Mouse (Mus musculus) kidney, embryonic 16.5 days (tissue): Measurements from ENCODE around the gene Bean1. TPM values are rescaled to one million over a fixed set of nuclear protein-coding genes. Genes with fewer than 3 reads are reported as not detected.

Experiments
- ATAC-seq: fragments of 200-750 bp; cut with Nextera tagmentation; 2 replicates; pipeline ENCODE4 v1.8.0; 2017; ENCODE audit warnings: moderate TSS enrichment; ENCODE audit not compliant: low FRiP score, low TSS enrichment
- H3K27ac ChIP-seq: fragments of 300-500 bp; sonication (generic); 2 replicates; pipeline ENCODE4 v1.5.1; 2014; ENCODE audit warnings: low read length
- H3K27me3 ChIP-seq: fragments of 300-500 bp; sonication (generic); 2 replicates; pipeline ENCODE4 v1.6.1; 2014; ENCODE audit warnings: low read length, control low read depth, mixed read lengths; ENCODE audit not compliant: insufficient read depth
- H3K36me3 ChIP-seq: fragments of 300-500 bp; sonication (generic); 2 replicates; pipeline ENCODE4 v1.6.1; 2014; ENCODE audit warnings: low read length, control low read depth, mixed read lengths; ENCODE audit not compliant: insufficient read depth
- H3K4me1 ChIP-seq: fragments of 300-500 bp; sonication (generic); 2 replicates; pipeline ENCODE4 v1.6.1; 2014; ENCODE audit warnings: low read length, control low read depth, mixed read lengths; ENCODE audit not compliant: insufficient read depth
- H3K4me2 ChIP-seq: fragments of 300-500 bp; sonication (generic); replicated peaks from 2 replicates; pipeline ENCODE4 v1.6.1; 2014; ENCODE audit warnings: low read depth, low read length
- H3K4me3 ChIP-seq: fragments of 300-500 bp; sonication (generic); 2 replicates; pipeline ENCODE4 v1.5.1; 2014; ENCODE audit warnings: mild to moderate bottlenecking, low read length
- H3K9ac ChIP-seq: fragments of 300-500 bp; sonication (generic); replicated peaks from 2 replicates; pipeline ENCODE4 v1.6.1; 2014; ENCODE audit warnings: low read length
- H3K9me3 ChIP-seq: fragments of 300-500 bp; sonication (generic); 2 replicates; pipeline ENCODE4 v1.6.1; 2016; ENCODE audit warnings: low read length, control low read depth
- WGBS: fragments of 180-500 bp; shearing (Covaris S2); extraction: QIAGEN DNeasy Blood & Tissue Kit; methylation state at CpG from one replicate; pipeline ENCODE4 v1.1.7; 2014; 5-methylcytosine and 5-hydroxymethylcytosine counted together
- polyA plus RNA-seq: library from polyadenylated mRNA; unstranded; fragments of >200 nt; fragmentation: Nextera tagmentation; extraction: Ambion mirVana; gene quantifications from 2 replicates; pipeline ENCODE4 v1.2.1, GENCODE M21; 2015

Gene Bean1
- polyA plus RNA-seq, 1 experiment from 2014 or later = 2.5 TPM

- Histone ChIP-seq H3K4me1 (no peaks in the 10 kb centered on the region), H3K27me3 (no peaks in the 10 kb centered on the region), H3K4me3 (no peak overlapping the region), H3K36me3 (peaks cover 74% of the 10 kb centered on the region), H3K9me3 (no peaks in the 10 kb centered on the region), H3K4me2 (no peak overlapping the region), H3K9ac (no peak overlapping the region), H3K27ac (no peak overlapping the region)
- ATAC-seq = no peak
- 93% methylated on average over 4 of the region's 4 CpGs for WGBS
Measured at GRCm38 (mm10) chr8:104232039-104232438, 61.8 kb downstream of the Bean1 start.

- H3K4me2 ChIP-seq = no peak overlapping the region
- H3K9ac ChIP-seq = no peak overlapping the region
- no peak overlapping the region for H3K4me3 ChIP-seq
- H3K36me3 ChIP-seq = peaks cover 67% of the 10 kb centered on the region
- no peaks in the 10 kb centered on the region for H3K27me3 ChIP-seq
- 96% methylated on average over 5 of the region's 5 CpGs for WGBS
- no peaks in the 10 kb centered on the region for H3K4me1 ChIP-seq
- H3K9me3 ChIP-seq = no peaks in the 10 kb centered on the region
- no peak overlapping the region for H3K27ac ChIP-seq
- ATAC-seq = no peak
Measured at GRCm38 (mm10) chr8:104232919-104233318, 62.7 kb downstream of the Bean1 start.

- no peaks in the 10 kb centered on the region for H3K27me3 ChIP-seq
- no peak overlapping the region for H3K9ac ChIP-seq
- ATAC-seq = peak; percentile 57
- no peaks in the 10 kb centered on the region for H3K9me3 ChIP-seq
- peaks cover 60% of the 10 kb centered on the region for H3K36me3 ChIP-seq
- H3K4me3 ChIP-seq = no peak overlapping the region
- H3K4me1 ChIP-seq = no peaks in the 10 kb centered on the region
- 50% methylated on average over 6 of the region's 6 CpGs for WGBS
- H3K27ac ChIP-seq = no peak overlapping the region
- H3K4me2 ChIP-seq = no peak overlapping the region
Measured at GRCm38 (mm10) chr8:104234573-104234972, 64.3 kb downstream of the Bean1 start.

- Histone ChIP-seq H3K9ac (no peak overlapping the region), H3K36me3 (peaks cover 53% of the 10 kb centered on the region), H3K4me2 (no peak overlapping the region), H3K27me3 (no peaks in the 10 kb centered on the region), H3K4me1 (no peaks in the 10 kb centered on the region), H3K27ac (no peak overlapping the region), H3K9me3 (no peaks in the 10 kb centered on the region), H3K4me3 (no peak overlapping the region)
- no peak for ATAC-seq
- 87% methylated on average over 10 of the region's 10 CpGs for WGBS
Measured at GRCm38 (mm10) chr8:104239418-104239861, 69.2 kb downstream of the Bean1 start.

- Histone ChIP-seq H3K36me3 (peaks cover 40% of the 10 kb centered on the region), H3K9me3 (no peaks in the 10 kb centered on the region), H3K27me3 (no peaks in the 10 kb centered on the region), H3K4me1 (peaks cover 11% of the 10 kb centered on the region), H3K4me3 (no peak overlapping the region), H3K27ac (no peak overlapping the region), H3K9ac (no peak overlapping the region), H3K4me2 (no peak overlapping the region)
- ATAC-seq = no peak
- 67% methylated on average over 12 of the region's 12 CpGs for WGBS
Measured at GRCm38 (mm10) chr8:104242038-104242644, 71.9 kb downstream of the Bean1 start.

- H3K4me2 ChIP-seq = no peak overlapping the region
- 79% methylated on average over 4 of the region's 4 CpGs for WGBS
Measured at GRCm38 (mm10) chr8:104246621-104247020, 76.4 kb downstream of the Bean1 start.

GRCm38 (mm10) chr8:104247054-104247907, 77.0 kb downstream of the Bean1 start:
- H3K4me1 ChIP-seq = peaks cover 27% of the 10 kb centered on the region
- peak overlapping the region; percentile 98 for H3K4me3 ChIP-seq
- WGBS = 55% methylated on average over 22 of the region's 22 CpGs
- no peak for ATAC-seq
- no peak overlapping the region for H3K27ac ChIP-seq
- peak overlapping the region; percentile 86 for H3K9ac ChIP-seq
- peak overlapping the region; percentile 84 for H3K4me2 ChIP-seq
- no peaks in the 10 kb centered on the region for H3K9me3 ChIP-seq
- H3K27me3 ChIP-seq = no peaks in the 10 kb centered on the region
- H3K36me3 ChIP-seq = peaks cover 11% of the 10 kb centered on the region

More at GRCm38 (mm10) chr8:104246621-104247020, 76.4 kb downstream of the Bean1 start:
- Histone ChIP-seq H3K4me3 (no peak overlapping the region), H3K27me3 (no peaks in the 10 kb centered on the region), H3K36me3 (peaks cover 15% of the 10 kb centered on the region), H3K4me1 (peaks cover 21% of the 10 kb centered on the region), H3K9me3 (no peaks in the 10 kb centered on the region), H3K9ac (no peak overlapping the region), H3K27ac (no peak overlapping the region)
- no peak for ATAC-seq

- H3K9me3 ChIP-seq = no peaks in the 10 kb centered on the region
- peak; percentile 7; the same call in 1 of the 2 replicates for ATAC-seq
- peaks cover 5% of the 10 kb centered on the region for H3K36me3 ChIP-seq
- no peaks in the 10 kb centered on the region for H3K27me3 ChIP-seq
- H3K4me2 ChIP-seq = peak overlapping the region; percentile 84
- WGBS = 3% methylated on average over 11 of the region's 11 CpGs
- H3K4me3 ChIP-seq = peak overlapping the region; percentile 98
- H3K4me1 ChIP-seq = peaks cover 27% of the 10 kb centered on the region
- H3K27ac ChIP-seq = 0 out of 2 replicates have a peak overlapping the region, but pooled peaks have one; percentile 59
- peak overlapping the region; percentile 86 for H3K9ac ChIP-seq
Measured at GRCm38 (mm10) chr8:104247908-104248275, 77.7 kb downstream of the Bean1 start.

GRCm38 (mm10) chr8:104248276-104248675, 78.0 kb downstream of the Bean1 start, which contains the start of gene Tk2:
Gene Tk2 (minus strand): TSS chr8:104248558.
- Histone ChIP-seq H3K4me2 (peak within 1 kb of the TSS; percentile 84), H3K4me1 (peaks cover 27% of the 10 kb centered on the region), H3K9ac (peak within 1 kb of the TSS; percentile 86), H3K27me3 (no peaks in the 10 kb centered on the region), H3K36me3 (peaks cover 2% of the 10 kb centered on the region; the same call in 1 of the 2 replicates), H3K9me3 (no peaks in the 10 kb centered on the region), H3K27ac (0 out of 2 replicates have a peak within 1 kb of the TSS, but pooled peaks have one; percentile 59), H3K4me3 (peak within 1 kb of the TSS; percentile 98)
- ATAC-seq = peak; percentile 87
- WGBS = under 1% methylated on average over 28 of the region's 28 CpGs
